Mouse (Mus musculus) hematopoietic stem cell, adult 5-6 weeks (primary cell): ENCODE results near the gene Nr2c1. TPM values are rescaled to one million over a fixed set of nuclear protein-coding genes. Genes with fewer than 3 reads are reported as not detected.

Experiments used
- ATAC-seq, 2 experiments: fragments of 125-278 bp in 1 of 2; replicated peaks in 1 of 2; 2 replicates each; pipeline ENCODE4 v1.8.0; 2016 to 2017; ENCODE audit warnings: inconsistent platforms in 2 of 2, mild to moderate bottlenecking in 2 of 2, moderate number of reproducible peaks in 2 of 2, low read depth in 1 of 2, moderate TSS enrichment in 1 of 2; ENCODE audit not compliant: low FRiP score in 2 of 2, poor library complexity in 2 of 2, severe bottlenecking in 2 of 2, insufficient read depth in 1 of 2, low TSS enrichment in 1 of 2
- total RNA-seq: library from RNA; stranded (forward); fragments of 172-1452, 232-1000 nt; gene quantifications from 2 replicates; pipeline ENCODE4 v1.2.3, GENCODE M21; 2017

Nr2c1 gene
- 12.5 and 14.4 TPM in 2 replicates for total RNA-seq

GRCm38 (mm10) chr10:94147756-94148531 is at the start of gene Nr2c1:
Gene Nr2c1, plus strand, starts transcription at chr10:94148023.
- peak; percentile 85 to 88 for ATAC-seq

- peak in 1 of 2 experiments; percentile 59; a peak in 1 of 4 replicates for ATAC-seq
These were observed 49.7 kb upstream of the Nr2c1 start for GRCm38 (mm10) chr10:94098100-94098499.

GRCm38 (mm10) chr10:94105498-94105897 is 42.3 kb upstream of the Nr2c1 start:
- ATAC-seq = no peak

- ATAC-seq = peak; percentile 42 to 46; a peak in 2 of 4 replicates
These were observed 40.7 kb upstream of the Nr2c1 start for GRCm38 (mm10) chr10:94107168-94107567.

GRCm38 (mm10) chr10:94107607-94108006 is 40.2 kb upstream of the Nr2c1 start:
- ATAC-seq = no peak

- no peak for ATAC-seq
These were observed 39.0 kb upstream of the Nr2c1 start for GRCm38 (mm10) chr10:94108791-94109190.

- no peak for ATAC-seq
These were observed 36.7 kb upstream of the Nr2c1 start for GRCm38 (mm10) chr10:94110834-94111754.

GRCm38 (mm10) chr10:94112207-94112606 is 35.6 kb upstream of the Nr2c1 start:
- no peak for ATAC-seq

GRCm38 (mm10) chr10:94115893-94116599 is 31.8 kb upstream of the Nr2c1 start:
- peak; percentile 91 to 95 for ATAC-seq

- ATAC-seq = no peak
These were observed 31.0 kb upstream of the Nr2c1 start for GRCm38 (mm10) chr10:94116781-94117340.

GRCm38 (mm10) chr10:94117916-94118315 is 29.9 kb upstream of the Nr2c1 start:
- ATAC-seq = no peak

- no peak for ATAC-seq
These were observed 28.8 kb upstream of the Nr2c1 start for GRCm38 (mm10) chr10:94118993-94119392.

GRCm38 (mm10) chr10:94120676-94121075 is 27.1 kb upstream of the Nr2c1 start:
- ATAC-seq = no peak

- ATAC-seq = peak; percentile 12 to 42; a peak in 1 of 4 replicates
These were observed 25.2 kb upstream of the Nr2c1 start for GRCm38 (mm10) chr10:94122595-94122994.

GRCm38 (mm10) chr10:94123581-94123980 is 24.2 kb upstream of the Nr2c1 start:
- ATAC-seq = no peak

GRCm38 (mm10) chr10:94124376-94124775 is 23.4 kb upstream of the Nr2c1 start:
- no peak for ATAC-seq

- ATAC-seq = no peak
These were observed 18.1 kb upstream of the Nr2c1 start for GRCm38 (mm10) chr10:94129680-94130119.
